Mouse (Mus musculus) urinary bladder, postnatal 25 days (tissue): ENCODE measurements around the gene Pik3r5.

Experiments
- DNase-seq: peaks from one replicate; pipeline ENCODE4 v3.0.0; 2022; ENCODE audit warnings: low spot score

Gene Pik3r5

GRCm38 (mm10) chr11:68531066-68531806, 99.3 kb downstream of the Pik3r5 start:
- DNase-seq = no peak

- no peak for DNase-seq
These were observed 100.1 kb downstream of the Pik3r5 start for GRCm38 (mm10) chr11:68531941-68532535.

- no peak for DNase-seq
These were observed 100.9 kb downstream of the Pik3r5 start for GRCm38 (mm10) chr11:68532773-68533172.

- DNase-seq = no peak
These were observed 102.1 kb downstream of the Pik3r5 start for GRCm38 (mm10) chr11:68533971-68534475.

GRCm38 (mm10) chr11:68536026-68536425, 104.1 kb downstream of the Pik3r5 start:
- no peak for DNase-seq

- DNase-seq = no peak
These were observed 104.5 kb downstream of the Pik3r5 start for GRCm38 (mm10) chr11:68536465-68536864.

GRCm38 (mm10) chr11:68539621-68540020, 107.7 kb downstream of the Pik3r5 start:
- DNase-seq = no peak

- no peak for DNase-seq
These were observed 112.6 kb downstream of the Pik3r5 start for GRCm38 (mm10) chr11:68544554-68544953.

GRCm38 (mm10) chr11:68545172-68545571, 113.3 kb downstream of the Pik3r5 start:
- no peak for DNase-seq

GRCm38 (mm10) chr11:68545682-68546222, 113.8 kb downstream of the Pik3r5 start:
- DNase-seq = no peak
